Mouse (Mus musculus) CD4-positive naive resting alpha-beta T cell, adult 76 days (primary cell): ENCODE results near the gene Olfr686. TPM values are rescaled to one million over a fixed set of nuclear protein-coding genes. Genes with fewer than 3 reads are reported as not detected.

Experiments
- total RNA-seq: library from RNA; stranded (reverse); gene quantifications from one replicate; pipeline ENCODE4 v1.2.4, GENCODE M21; 2023

The Olfr686 gene
- total RNA-seq, result not detected

GRCm38 (mm10) chr7:105207385-105207784, at the start of gene Olfr686:
Gene Olfr686, minus strand, starts transcription at chr7:105207485.

GRCm38 (mm10) chr7:105185912-105186311, 21.4 kb downstream of the Olfr686 start, which contains the start of gene Olfr685:
Gene Olfr685, minus strand, starts transcription at chr7:105186012.

GRCm38 (mm10) chr7:105163553-105163952, 43.7 kb downstream of the Olfr686 start, which contains the start of gene Olfr684:
Gene Olfr684, minus strand, starts transcription at chr7:105163653.

Other genes starting within 250 kb of the Olfr686 start
- gene Olfr670, start 244.9 kb downstream of the Olfr686 start, total RNA-seq, result not detected
- gene Olfr671, start 228.4 kb downstream of the Olfr686 start, total RNA-seq, result not detected
- not detected for gene Olfr672, start 205.5 kb downstream of the Olfr686 start, total RNA-seq
- not detected for gene Olfr675, start 179.0 kb downstream of the Olfr686 start, total RNA-seq
- not detected for gene Olfr676, start 174.8 kb downstream of the Olfr686 start, total RNA-seq
- not detected for gene Olfr677, start 156.1 kb downstream of the Olfr686 start, total RNA-seq
- gene Olfr678, start 143.0 kb downstream of the Olfr686 start, total RNA-seq, result not detected
- gene Olfr679, start 126.3 kb downstream of the Olfr686 start, total RNA-seq, result not detected
- not detected for gene Olfr680-ps1, start 114.7 kb downstream of the Olfr686 start, total RNA-seq
- not detected for gene Olfr681, start 90.6 kb downstream of the Olfr686 start, total RNA-seq
- gene Olfr683, start 60.5 kb downstream of the Olfr686 start, total RNA-seq, result not detected
- not detected for gene Olfr684, start 43.8 kb downstream of the Olfr686 start, total RNA-seq
- not detected for gene Olfr685, start 21.5 kb downstream of the Olfr686 start, total RNA-seq
- gene Olfr688, start 80.6 kb upstream of the Olfr686 start, total RNA-seq, result not detected
- not detected for gene Olfr689, start 103.7 kb upstream of the Olfr686 start, total RNA-seq
- gene Olfr690, start 126.6 kb upstream of the Olfr686 start, total RNA-seq, result not detected
- not detected for gene Olfr691, start 134.8 kb upstream of the Olfr686 start, total RNA-seq
- not detected for gene Olfr692, start 160.7 kb upstream of the Olfr686 start, total RNA-seq
- not detected for gene Gm5901, start 167.6 kb upstream of the Olfr686 start, total RNA-seq
- gene Fam160a2, start 192.6 kb upstream of the Olfr686 start, total RNA-seq, result 31.0 TPM
- not detected for gene Cnga4, start 197.1 kb upstream of the Olfr686 start, total RNA-seq
- not detected for gene Cckbr, start 218.2 kb upstream of the Olfr686 start, total RNA-seq